Mouse (Mus musculus): ENCODE measurements around the gene Supt20.
"Not testable (repeated sequence)": the region's sequence is repeated elsewhere in the genome, so short reads cannot be mapped to it uniquely, and the experiment has no call there.

Supt20 gene

DNA sequence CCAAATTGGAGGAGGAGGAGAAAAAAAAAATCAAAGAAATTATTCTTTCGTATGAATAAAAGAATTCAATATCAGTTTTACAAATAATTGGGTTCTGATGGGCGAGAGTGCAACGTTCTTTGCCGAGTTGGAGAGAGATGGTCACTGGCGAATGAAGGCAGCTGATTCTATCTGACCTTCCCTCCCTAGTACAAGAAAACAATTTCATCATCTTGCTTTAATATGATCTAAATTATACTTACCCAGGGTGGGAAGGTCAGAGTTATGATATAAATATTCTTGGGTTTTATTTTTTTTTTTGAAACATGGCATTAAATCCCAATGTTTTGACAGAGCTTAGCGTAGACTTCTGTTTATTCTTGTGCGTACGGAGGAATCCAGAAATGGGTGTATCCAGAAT, 64.8 kb downstream of the Supt20 start:
- DNase-seq, result no peak

DNA sequence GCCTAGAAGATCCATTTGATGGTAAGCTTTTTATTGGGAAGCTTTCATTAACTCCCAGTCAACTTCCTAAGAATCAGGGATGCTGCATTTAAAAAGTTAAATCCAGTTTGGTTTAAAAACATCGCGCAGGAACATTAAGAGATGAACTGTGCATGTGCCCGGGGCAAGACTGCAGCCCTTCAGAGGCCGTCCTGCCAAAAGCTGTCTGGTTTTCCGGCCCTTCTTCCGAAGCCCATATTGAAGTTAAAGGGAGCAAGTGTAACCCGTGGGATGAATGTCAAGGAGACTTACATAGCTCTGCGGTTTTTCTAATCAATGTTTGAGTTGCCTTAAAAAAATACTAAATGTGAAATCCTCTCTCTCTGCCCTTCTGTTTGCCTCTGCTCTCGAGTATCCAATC, 66.6 kb downstream of the Supt20 start:
- DNase-seq, result no peak

DNA sequence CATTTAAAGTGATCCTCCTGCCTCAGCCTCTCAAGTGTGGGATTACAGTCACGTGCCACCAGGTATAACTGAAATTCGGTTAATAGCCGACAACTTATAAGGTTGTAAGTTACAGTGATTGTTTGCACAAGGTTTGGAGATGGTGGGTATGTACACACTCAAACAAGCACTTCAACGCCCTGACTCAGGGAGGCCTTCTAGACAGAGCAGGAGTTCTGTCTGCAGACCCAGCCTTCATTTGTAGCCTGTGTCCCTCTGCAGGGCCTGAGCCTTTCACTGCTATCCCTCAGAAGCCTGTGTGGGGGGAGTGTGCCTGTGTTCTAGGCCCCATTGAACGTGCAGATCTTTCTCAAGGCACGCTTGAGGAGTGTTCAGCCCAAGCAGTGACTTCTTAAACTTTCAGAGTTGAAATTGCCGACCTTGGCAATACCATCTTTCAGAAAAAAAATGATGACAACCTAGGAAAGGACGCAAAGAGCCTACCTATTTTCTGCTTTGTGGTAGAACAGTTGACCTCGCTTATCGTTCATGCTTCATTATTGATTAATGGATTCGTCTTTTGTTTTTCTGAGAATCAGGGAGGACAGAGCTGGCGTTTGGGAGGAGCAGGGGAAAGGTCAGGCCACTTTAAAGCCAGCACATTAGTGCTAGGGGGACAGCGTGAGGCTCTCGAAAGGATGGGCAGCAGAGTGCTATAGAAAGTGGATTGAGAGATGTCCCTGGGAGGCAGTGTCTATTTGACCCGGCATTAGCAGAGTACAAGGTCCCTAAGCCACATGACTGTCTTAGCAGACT, 67.9 kb downstream of the Supt20 start:
- no peak for DNase-seq

DNA sequence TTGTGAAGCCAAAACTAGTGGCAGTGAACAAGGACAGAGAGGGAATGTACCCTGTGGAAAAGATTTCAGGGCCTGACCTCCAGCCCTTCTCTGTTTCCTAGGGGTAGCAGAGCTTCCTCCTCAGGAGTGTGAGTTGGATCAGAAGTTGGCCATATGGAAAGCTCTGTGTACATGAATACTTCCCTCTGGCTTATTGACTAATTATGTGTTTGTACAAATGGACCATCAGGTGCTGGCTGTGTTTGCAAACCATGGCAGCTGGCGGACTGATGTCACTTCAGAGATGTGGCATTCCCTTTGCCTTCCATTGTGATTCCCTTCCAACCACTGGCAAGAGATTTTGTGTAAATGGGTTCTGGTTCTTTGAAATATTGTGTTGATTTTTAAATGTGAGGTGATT, 68.7 kb downstream of the Supt20 start:
- DNase-seq, result no peak

DNA sequence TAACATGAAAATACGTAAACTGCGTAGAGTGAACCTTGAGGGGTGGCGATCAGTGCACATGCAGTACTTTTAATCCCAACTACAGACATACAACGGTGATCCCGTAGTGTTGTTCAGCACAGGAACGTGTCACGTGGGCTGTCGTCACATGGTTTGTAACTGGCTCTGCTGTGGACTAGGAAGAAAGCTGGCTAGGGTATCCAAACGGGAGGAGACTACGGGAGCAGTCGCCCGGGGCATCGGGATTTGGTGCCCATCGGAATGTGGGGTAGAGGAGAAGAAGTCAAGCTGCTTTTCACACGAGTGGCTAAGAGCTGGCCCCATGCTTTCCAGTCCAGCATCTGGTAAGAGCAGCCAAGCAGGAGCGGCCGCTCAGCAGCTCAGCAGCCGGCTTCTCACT, 71.8 kb downstream of the Supt20 start:
- no peak for DNase-seq

- not testable (repeated sequence) for DNase-seq
Measured at GRCm38 (mm10) chr3:54765521-54765920, 72.9 kb downstream of the Supt20 start.

DNA sequence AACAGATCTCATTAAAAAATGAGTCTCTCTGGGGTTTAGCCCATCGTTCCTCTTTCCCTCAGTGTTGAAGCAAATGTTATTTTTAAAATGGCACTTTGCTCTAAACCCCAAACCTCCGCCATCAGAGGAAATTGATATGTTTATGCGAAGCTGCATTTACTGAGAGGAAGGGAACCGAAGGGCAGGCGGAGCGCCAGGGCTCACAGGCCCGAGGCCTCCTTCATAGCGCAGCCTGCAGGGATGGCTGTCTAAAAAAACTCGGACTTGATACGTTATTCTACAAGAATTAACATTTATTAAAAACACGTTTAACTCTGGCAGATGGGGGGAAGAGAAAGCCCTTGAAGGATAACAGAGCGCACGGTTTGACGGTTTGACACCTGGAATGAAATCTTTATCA, 73.4 kb downstream of the Supt20 start:
- no peak for DNase-seq

GRCm38 (mm10) chr3:54766811-54767210, 74.2 kb downstream of the Supt20 start:
- DNase-seq, result no peak

- DNase-seq, result no peak
Measured at GRCm38 (mm10) chr3:54768592-54768991, 76.0 kb downstream of the Supt20 start.

DNA sequence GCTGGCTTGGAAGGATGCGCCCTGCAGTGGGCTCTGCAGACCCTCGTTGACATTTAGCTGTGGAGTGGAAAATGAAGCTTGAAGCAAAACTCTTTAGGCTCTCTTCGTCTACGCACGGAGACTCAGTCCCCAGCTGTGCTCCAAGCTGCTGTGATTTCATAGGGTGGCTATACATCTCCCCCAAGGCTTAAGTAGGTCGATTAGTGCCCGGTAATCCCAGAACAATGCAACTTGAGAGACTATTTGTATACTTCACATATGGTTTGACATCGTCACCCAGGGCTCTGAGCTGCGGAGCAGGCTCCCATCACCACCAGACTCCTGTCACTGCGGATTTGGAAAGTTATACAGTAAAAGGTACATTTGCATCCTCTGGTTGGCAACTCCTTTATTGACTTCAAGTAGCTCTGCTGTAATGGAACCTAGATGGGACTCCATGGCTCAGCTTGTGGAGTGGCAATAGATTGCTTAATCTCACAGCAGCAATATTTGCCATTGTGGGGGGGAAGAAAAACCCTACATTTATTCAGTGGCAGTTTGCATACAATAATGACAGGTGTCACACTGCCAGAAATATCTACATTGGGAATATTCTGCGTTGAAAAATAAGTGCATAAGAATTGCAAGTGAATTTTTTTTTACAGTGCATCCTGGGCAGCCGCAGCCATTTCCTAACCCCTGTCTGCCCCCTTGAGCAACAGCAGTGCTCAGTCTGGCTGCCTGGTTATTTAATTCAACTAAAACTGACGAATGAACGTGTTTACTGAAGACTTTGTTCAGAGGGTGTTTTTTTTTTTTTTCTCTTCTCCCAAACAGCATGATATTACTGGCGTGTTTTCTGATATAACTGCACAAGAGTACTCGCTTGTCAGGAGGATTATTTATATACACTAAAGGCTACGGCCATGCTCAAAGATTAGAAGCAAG, 77.0 kb downstream of the Supt20 start:
- no peak for DNase-seq

- no peak for DNase-seq
Measured at GRCm38 (mm10) chr3:54773613-54774012, 81.0 kb downstream of the Supt20 start.

DNA sequence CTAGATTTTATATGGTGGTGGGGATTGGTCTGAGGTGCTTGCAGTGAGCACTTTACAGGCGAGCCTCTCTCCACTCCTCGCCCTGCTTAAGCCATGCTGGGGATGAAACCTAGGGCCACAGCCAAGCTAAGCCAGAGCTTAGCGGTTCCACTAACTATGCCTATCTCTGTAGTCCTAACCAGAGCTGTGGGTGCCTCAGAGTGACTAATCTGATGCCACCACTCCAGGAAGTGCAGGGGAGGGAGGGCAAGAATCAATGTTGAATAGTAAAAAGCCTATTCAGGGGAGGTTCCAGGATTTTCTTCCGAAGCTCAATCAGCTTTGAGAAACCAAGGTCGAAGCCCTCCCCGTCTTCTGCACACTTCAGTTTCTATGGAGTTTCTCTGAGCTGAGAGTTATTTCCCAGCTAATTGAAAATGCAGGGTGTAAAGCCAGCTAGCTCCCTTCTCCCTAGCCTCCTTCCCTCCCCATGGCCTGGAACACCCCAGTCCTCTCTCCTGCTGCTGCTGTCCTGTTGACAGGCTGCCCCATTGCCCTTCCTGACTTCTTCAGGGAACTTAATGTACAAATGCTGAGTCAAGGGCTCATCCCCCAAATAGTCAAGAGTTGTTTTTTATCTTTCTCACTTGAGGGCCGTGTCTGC, 83.5 kb downstream of the Supt20 start:
- no peak for DNase-seq
